Mouse (Mus musculus) cerebellum, adult 9-11 months (tissue): ENCODE data around the gene Prl2c1.
"Not testable (repeated sequence)": the region's sequence is repeated elsewhere in the genome, so short reads cannot be mapped to it uniquely, and the experiment has no call there.

Experiments used
- DNase-seq: peaks from one replicate; pipeline ENCODE4 v3.0.0; 2022

The Prl2c1 gene

GRCm38 (mm10) chr13:27849042-27849441 is at the start of gene Prl2c1:
Prl2c1 (plus strand) TSS chr13:27849342.
- no peak for DNase-seq

DNA sequence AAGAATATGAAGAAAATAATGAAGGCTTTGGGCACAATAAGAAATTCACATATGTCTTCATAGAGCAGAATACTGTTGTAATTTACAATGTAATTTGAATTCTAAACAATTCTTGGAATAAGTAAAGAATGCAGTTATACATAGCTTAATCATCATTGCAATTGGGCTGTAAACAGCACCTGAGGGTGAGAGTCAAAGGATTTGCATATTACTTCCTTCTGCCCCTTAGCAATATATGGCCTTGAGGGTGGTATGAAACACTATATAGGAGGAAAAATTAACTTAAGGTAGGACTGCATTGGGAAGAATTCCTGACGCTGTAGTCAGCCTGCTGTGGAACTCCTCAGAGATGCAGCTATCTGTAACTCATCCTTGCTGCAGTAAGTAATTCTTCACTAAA is 47.8 kb upstream of the Prl2c1 start, which contains the start of gene Prl2a1:
Gene Prl2a1 (plus strand): TSS at position 301 of the 400 bp plus-strand sequence.
- DNase-seq, result no peak

DNA sequence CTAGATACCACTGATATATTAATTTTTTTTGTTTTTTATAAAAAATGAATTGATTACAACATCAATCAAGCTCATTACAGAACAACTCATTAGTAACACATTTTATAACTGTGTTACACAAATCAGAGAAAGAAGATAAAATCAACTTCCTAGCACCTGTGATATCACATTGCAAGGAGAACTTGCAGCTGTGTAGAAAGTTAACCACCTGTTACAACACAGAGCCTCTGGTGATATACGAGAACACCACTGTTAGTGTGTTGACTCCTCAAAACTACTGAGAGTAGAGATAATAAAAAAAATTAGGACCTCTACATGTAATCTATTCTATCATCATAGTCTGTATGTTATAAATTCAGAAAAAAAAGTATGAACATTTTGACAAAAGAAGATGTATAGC is 46.4 kb upstream of the Prl2c1 start:
- DNase-seq, result no peak

GRCm38 (mm10) chr13:27904236-27904635 is 55.1 kb downstream of the Prl2c1 start:
- DNase-seq, result not testable (repeated sequence)
